Mouse (Mus musculus): ENCODE measurements around the gene Gm4981. TPM values are rescaled to one million over a fixed set of nuclear protein-coding genes. Genes with fewer than 3 reads are reported as not detected.
A peak's percentile ranks its signal among the peaks of the same experiment; 100 is the strongest.
"Not testable (repeated sequence)": the region's sequence is repeated elsewhere in the genome, so short reads cannot be mapped to it uniquely, and the experiment has no call there.

The Gm4981 gene
- polyA plus RNA-seq, 1 experiment from 2014 or later, result not detected

- not testable (repeated sequence) for DNase-seq (ENCODE audit: low spot score); H3K27ac ChIP-seq (replicated peaks; ENCODE audit: low read depth, low read length); ATAC-seq (ENCODE audit: low read depth); H3K4me1 ChIP-seq (ENCODE audit: control insufficient read depth, insufficient read depth, low read length); H3K4me3 ChIP-seq (ENCODE audit: low read depth, low read length); H3K36me3 ChIP-seq (ENCODE audit: control insufficient read depth, insufficient read depth, low read length); H3K4me2 ChIP-seq (ENCODE audit: low read depth, low read length); H3K27me3 ChIP-seq (replicated peaks; ENCODE audit: control insufficient read depth, insufficient read depth, low read length); H3K9ac ChIP-seq (ENCODE audit: low read depth, low read length)
- 75% methylated on average over 4 of the region's 4 CpGs for WGBS
- H3K9me3 ChIP-seq (ENCODE audit: control insufficient read depth, low read length), result peaks cover 19% of the 10 kb centered on the region
Observed at GRCm38 (mm10) chr10:58234985-58235384, 1.5 kb downstream of the Gm4981 start.

GRCm38 (mm10) chr10:58233740-58234121 is 2.8 kb downstream of the Gm4981 start:
- peaks cover 15% of the 10 kb centered on the region for H3K9me3 ChIP-seq (ENCODE audit: control insufficient read depth, low read length)
- H3K36me3 ChIP-seq (ENCODE audit: control insufficient read depth, insufficient read depth, low read length); H3K27ac ChIP-seq (replicated peaks; ENCODE audit: low read depth, low read length); H3K9ac ChIP-seq (ENCODE audit: low read depth, low read length); H3K4me1 ChIP-seq (ENCODE audit: control insufficient read depth, insufficient read depth, low read length); ATAC-seq (ENCODE audit: low read depth); H3K27me3 ChIP-seq (replicated peaks; ENCODE audit: control insufficient read depth, insufficient read depth, low read length); DNase-seq (ENCODE audit: low spot score); H3K4me3 ChIP-seq (ENCODE audit: low read depth, low read length); H3K4me2 ChIP-seq (ENCODE audit: low read depth, low read length): not testable (repeated sequence)

- peak; percentile 24 for ATAC-seq (ENCODE audit: low read depth)
- 72% methylated on average over 9 of the region's 10 CpGs for WGBS
- not testable (repeated sequence) for H3K4me2 ChIP-seq (ENCODE audit: low read depth, low read length); H3K36me3 ChIP-seq (ENCODE audit: control insufficient read depth, insufficient read depth, low read length); H3K9ac ChIP-seq (ENCODE audit: low read depth, low read length); H3K27ac ChIP-seq (replicated peaks; ENCODE audit: low read depth, low read length); H3K4me3 ChIP-seq (ENCODE audit: low read depth, low read length); H3K27me3 ChIP-seq (replicated peaks; ENCODE audit: control insufficient read depth, insufficient read depth, low read length); H3K4me1 ChIP-seq (ENCODE audit: control insufficient read depth, insufficient read depth, low read length); DNase-seq (ENCODE audit: low spot score)
- peaks cover 15% of the 10 kb centered on the region for H3K9me3 ChIP-seq (ENCODE audit: control insufficient read depth, low read length)
Observed at GRCm38 (mm10) chr10:58233054-58233739, 3.3 kb downstream of the Gm4981 start.

GRCm38 (mm10) chr10:58232641-58232969 is 3.9 kb downstream of the Gm4981 start, which contains the start of gene Duxf3:
TSS of gene Duxf3 (minus strand) at chr10:58232675.
- H3K4me1 ChIP-seq (ENCODE audit: control insufficient read depth, insufficient read depth, low read length); H3K27ac ChIP-seq (replicated peaks; ENCODE audit: low read depth, low read length); H3K9ac ChIP-seq (ENCODE audit: low read depth, low read length); H3K4me3 ChIP-seq (ENCODE audit: low read depth, low read length); H3K27me3 ChIP-seq (replicated peaks; ENCODE audit: control insufficient read depth, insufficient read depth, low read length); H3K4me2 ChIP-seq (ENCODE audit: low read depth, low read length); H3K36me3 ChIP-seq (ENCODE audit: control insufficient read depth, insufficient read depth, low read length); DNase-seq (ENCODE audit: low spot score): not testable (repeated sequence)
- ATAC-seq (ENCODE audit: low read depth), result peak; percentile 32
- 80% methylated on average over 5 of the region's 8 CpGs for WGBS
- peaks cover 15% of the 10 kb centered on the region for H3K9me3 ChIP-seq (ENCODE audit: control insufficient read depth, low read length)

- H3K27ac ChIP-seq (replicated peaks; ENCODE audit: low read depth, low read length); H3K9ac ChIP-seq (ENCODE audit: low read depth, low read length); H3K4me3 ChIP-seq (ENCODE audit: low read depth, low read length); H3K27me3 ChIP-seq (replicated peaks; ENCODE audit: control insufficient read depth, insufficient read depth, low read length); H3K4me1 ChIP-seq (ENCODE audit: control insufficient read depth, insufficient read depth, low read length); H3K36me3 ChIP-seq (ENCODE audit: control insufficient read depth, insufficient read depth, low read length); H3K4me2 ChIP-seq (ENCODE audit: low read depth, low read length): not testable (repeated sequence)
- peaks cover 15% of the 10 kb centered on the region for H3K9me3 ChIP-seq (ENCODE audit: control insufficient read depth, low read length)
- peak; percentile 75 for ATAC-seq (ENCODE audit: low read depth)
- DNase-seq (ENCODE audit: low spot score), result peak; percentile 61
- 88% methylated on average over 25 of the region's 35 CpGs for WGBS
Observed at GRCm38 (mm10) chr10:58231779-58232640, 4.5 kb downstream of the Gm4981 start.

- not testable (repeated sequence) for H3K27ac ChIP-seq (replicated peaks; ENCODE audit: low read depth, low read length); H3K4me1 ChIP-seq (ENCODE audit: control insufficient read depth, insufficient read depth, low read length); H3K4me2 ChIP-seq (ENCODE audit: low read depth, low read length); H3K27me3 ChIP-seq (replicated peaks; ENCODE audit: control insufficient read depth, insufficient read depth, low read length); H3K9ac ChIP-seq (ENCODE audit: low read depth, low read length); H3K4me3 ChIP-seq (ENCODE audit: low read depth, low read length); H3K36me3 ChIP-seq (ENCODE audit: control insufficient read depth, insufficient read depth, low read length)
- ATAC-seq (ENCODE audit: low read depth) (peak; percentile 55), DNase-seq (ENCODE audit: low spot score) (peak; percentile 20)
- H3K9me3 ChIP-seq (ENCODE audit: control insufficient read depth, low read length), result peaks cover 11% of the 10 kb centered on the region
- 79% methylated on average over 5 of the region's 7 CpGs for WGBS
Observed at GRCm38 (mm10) chr10:58231088-58231487, 5.4 kb downstream of the Gm4981 start.

- H3K4me2 ChIP-seq (ENCODE audit: low read depth, low read length); H3K27me3 ChIP-seq (replicated peaks; ENCODE audit: control insufficient read depth, insufficient read depth, low read length); H3K9ac ChIP-seq (ENCODE audit: low read depth, low read length); H3K27ac ChIP-seq (replicated peaks; ENCODE audit: low read depth, low read length); ATAC-seq (ENCODE audit: low read depth); H3K36me3 ChIP-seq (ENCODE audit: control insufficient read depth, insufficient read depth, low read length); H3K4me3 ChIP-seq (ENCODE audit: low read depth, low read length); H3K4me1 ChIP-seq (ENCODE audit: control insufficient read depth, insufficient read depth, low read length); DNase-seq (ENCODE audit: low spot score): not testable (repeated sequence)
- WGBS, result 55% methylated on average over 3 of the region's 3 CpGs
- peaks cover 11% of the 10 kb centered on the region for H3K9me3 ChIP-seq (ENCODE audit: control insufficient read depth, low read length)
Observed at GRCm38 (mm10) chr10:58230021-58230420, 6.5 kb downstream of the Gm4981 start.

GRCm38 (mm10) chr10:58227798-58228197 is 8.7 kb downstream of the Gm4981 start:
- not testable (repeated sequence) for H3K36me3 ChIP-seq (ENCODE audit: control insufficient read depth, insufficient read depth, low read length); ATAC-seq (ENCODE audit: low read depth); H3K4me1 ChIP-seq (ENCODE audit: control insufficient read depth, insufficient read depth, low read length); H3K27me3 ChIP-seq (replicated peaks; ENCODE audit: control insufficient read depth, insufficient read depth, low read length); DNase-seq (ENCODE audit: low spot score); H3K9ac ChIP-seq (ENCODE audit: low read depth, low read length); H3K4me2 ChIP-seq (ENCODE audit: low read depth, low read length); H3K27ac ChIP-seq (replicated peaks; ENCODE audit: low read depth, low read length); H3K4me3 ChIP-seq (ENCODE audit: low read depth, low read length)
- WGBS, result 84% methylated on average over 2 of the region's 6 CpGs
- peaks cover 11% of the 10 kb centered on the region for H3K9me3 ChIP-seq (ENCODE audit: control insufficient read depth, low read length)

Measured in embryonic facial prominence, embryonic 14.5 days (tissue).